Mouse (Mus musculus) common myeloid progenitor, adult 5-6 weeks (primary cell): ENCODE results near the gene Defb39. TPM values are rescaled to one million over a fixed set of nuclear protein-coding genes. Genes with fewer than 3 reads are reported as not detected.

Experiments used
- ATAC-seq: replicated peaks from 2 replicates; pipeline ENCODE4 v1.8.0; 2016; ENCODE audit warnings: low read depth, mild to moderate bottlenecking, moderate TSS enrichment, inconsistent platforms; ENCODE audit not compliant: poor library complexity, severe bottlenecking
- total RNA-seq: library from RNA; stranded (forward); fragments of 200-1000, 187-1606 nt; gene quantifications from 2 replicates; pipeline ENCODE4 v1.2.3, GENCODE M21; 2017

The Defb39 gene
- not detected in 2 replicates for total RNA-seq

- no peak for ATAC-seq
These were observed at the start of gene Defb39 for GRCm38 (mm10) chr8:19064710-19065109. Defb39 (minus strand) TSS chr8:19064810.

GRCm38 (mm10) chr8:19066013-19066412 is 1.4 kb upstream of the Defb39 start:
- no peak for ATAC-seq

GRCm38 (mm10) chr8:19062891-19063290 is 1.7 kb downstream of the Defb39 start:
- no peak for ATAC-seq

GRCm38 (mm10) chr8:19045242-19045641 is 19.4 kb downstream of the Defb39 start:
- no peak for ATAC-seq

- no peak for ATAC-seq
These were observed 38.1 kb downstream of the Defb39 start, which contains the start of gene Defb38 for GRCm38 (mm10) chr8:19026466-19026865. Defb38 (minus strand) TSS chr8:19026566.

Other genes starting within 250 kb of the Defb39 start
- not detected in 2 replicates for gene Defb40, start 86.6 kb downstream of the Defb39 start, total RNA-seq
- gene Defb37, start 73.8 kb downstream of the Defb39 start, total RNA-seq, result not detected in 2 replicates
- gene Defb38, start 38.2 kb downstream of the Defb39 start, total RNA-seq, result not detected in 2 replicates
- not detected in 2 replicates for gene Defb12, start 50.0 kb upstream of the Defb39 start, total RNA-seq
- not detected in 2 replicates for gene Defb34, start 58.9 kb upstream of the Defb39 start, total RNA-seq
- not detected in 2 replicates for gene Gm45826, start 76.0 kb upstream of the Defb39 start, total RNA-seq
- not detected in 2 replicates for gene Defb14, start 129.5 kb upstream of the Defb39 start, total RNA-seq
- not detected in 2 replicates for gene Defb4, start 133.9 kb upstream of the Defb39 start, total RNA-seq
- gene Defb6, start 160.7 kb upstream of the Defb39 start, total RNA-seq, result not detected in 2 replicates
- not detected in 2 replicates for gene Defb46, start 175.1 kb upstream of the Defb39 start, total RNA-seq
- not detected in 2 replicates for gene Defb5, start 182.8 kb upstream of the Defb39 start, total RNA-seq
- gene Defb3, start 228.6 kb upstream of the Defb39 start, total RNA-seq, result not detected in 2 replicates